Mouse (Mus musculus) liver, embryonic 14.5 days (tissue): ENCODE measurements at regions not wholly inside any gene's neighbourhood (a gene's known extent, or its start where the extent isn't known, plus 50 kb on each side); places are given as distances from the start of the nearest gene placed in this dataset.

Experiments used
- CTCF ChIP-seq: IDR thresholded peaks from 2 replicates; pipeline ENCODE4 v1.5.1; 2016; ENCODE audit warnings: antibody characterized with exemption, low read depth, control low read depth
- EP300 ChIP-seq: IDR thresholded peaks from 2 replicates; pipeline ENCODE4 v1.6.1; 2016; ENCODE audit warnings: antibody characterized with exemption, low read depth

DNA sequence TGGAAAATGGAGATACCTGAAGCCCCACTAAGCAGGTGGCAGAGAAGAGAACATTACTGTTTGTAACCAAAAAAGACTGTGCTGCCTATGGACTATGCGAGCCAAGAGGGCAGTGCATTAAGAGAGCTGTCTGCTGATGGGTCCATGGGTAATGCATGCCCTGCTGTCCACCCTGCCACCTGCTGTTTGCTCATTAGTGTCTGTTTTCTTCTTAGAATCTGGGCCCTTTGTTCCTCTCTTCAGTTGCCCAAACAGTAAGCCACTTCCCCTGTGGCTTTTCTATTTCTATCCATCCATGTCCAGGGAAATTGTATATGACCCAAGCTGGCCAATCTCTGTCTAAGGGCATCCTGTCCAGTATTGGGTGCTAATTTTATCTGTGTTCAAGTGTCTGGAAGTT lies 901.2 kb upstream of the Fam160b2 start:
- TF ChIP-seq CTCF (no peak), EP300 (no peak)
